Mouse (Mus musculus): ENCODE results near the gene Aifm1. TPM values are rescaled to one million over a fixed set of nuclear protein-coding genes. Genes with fewer than 3 reads are reported as not detected.
A peak's percentile ranks its signal among the peaks of the same experiment; 100 is the strongest.

The Aifm1 gene
- total RNA-seq (2014; fragmentation: Nextera tagmentation) (67.0 TPM in 2 replicates), total RNA-seq (2017) (85.6 and 97.1 TPM in 2 replicates)

- ATAC-seq (replicated peaks; ENCODE audit: poor library complexity, severe bottlenecking) = peak; percentile 99
Observed at GRCm38 (mm10) chrX:48513166-48513807, at the start of gene Aifm1. TSS of gene Aifm1 (minus strand) at chrX:48513563.

- peak; percentile 70 for ATAC-seq (replicated peaks; ENCODE audit: poor library complexity, severe bottlenecking)
Observed at GRCm38 (mm10) chrX:48532175-48532574, 18.8 kb upstream of the Aifm1 start.

GRCm38 (mm10) chrX:48526435-48526834 is 13.1 kb upstream of the Aifm1 start:
- peak; percentile 45 for ATAC-seq (replicated peaks; ENCODE audit: poor library complexity, severe bottlenecking)

GRCm38 (mm10) chrX:48525866-48526265 is 12.5 kb upstream of the Aifm1 start:
- ATAC-seq (replicated peaks; ENCODE audit: poor library complexity, severe bottlenecking) = no peak

GRCm38 (mm10) chrX:48525332-48525731 is 12.0 kb upstream of the Aifm1 start:
- peak; percentile 81 for ATAC-seq (replicated peaks; ENCODE audit: poor library complexity, severe bottlenecking)

GRCm38 (mm10) chrX:48523512-48523911 is 10.1 kb upstream of the Aifm1 start:
- ATAC-seq (replicated peaks; ENCODE audit: poor library complexity, severe bottlenecking) = peak; percentile 36

- peak; percentile 28 for ATAC-seq (replicated peaks; ENCODE audit: poor library complexity, severe bottlenecking)
Observed at GRCm38 (mm10) chrX:48521651-48522050, 8.3 kb upstream of the Aifm1 start.

GRCm38 (mm10) chrX:48519549-48520085 is 6.3 kb upstream of the Aifm1 start:
- no peak for ATAC-seq (replicated peaks; ENCODE audit: poor library complexity, severe bottlenecking)

GRCm38 (mm10) chrX:48518808-48519548 is 5.6 kb upstream of the Aifm1 start, which contains the start of gene Rab33a:
TSS of gene Rab33a (plus strand) at chrX:48519285.
- peak; percentile 25; the same call in 1 of the 2 replicates for ATAC-seq (replicated peaks; ENCODE audit: poor library complexity, severe bottlenecking)

GRCm38 (mm10) chrX:48518211-48518807 is 4.9 kb upstream of the Aifm1 start:
- peak; percentile 48 for ATAC-seq (replicated peaks; ENCODE audit: poor library complexity, severe bottlenecking)

GRCm38 (mm10) chrX:48513824-48514223 is 461 bp upstream of the Aifm1 start:
- peak; percentile 21; the same call in 1 of the 2 replicates for ATAC-seq (replicated peaks; ENCODE audit: poor library complexity, severe bottlenecking)

- no peak for ATAC-seq (replicated peaks; ENCODE audit: poor library complexity, severe bottlenecking)
Observed at GRCm38 (mm10) chrX:48493763-48494162, 19.6 kb downstream of the Aifm1 start.

GRCm38 (mm10) chrX:48481687-48482086 is 31.7 kb downstream of the Aifm1 start:
- no peak for ATAC-seq (replicated peaks; ENCODE audit: poor library complexity, severe bottlenecking)

GRCm38 (mm10) chrX:48481095-48481494 is 32.3 kb downstream of the Aifm1 start:
- peak; percentile 40; the same call in 1 of the 2 replicates for ATAC-seq (replicated peaks; ENCODE audit: poor library complexity, severe bottlenecking)

GRCm38 (mm10) chrX:48467355-48467946 is 45.9 kb downstream of the Aifm1 start:
- ATAC-seq (replicated peaks; ENCODE audit: poor library complexity, severe bottlenecking) = no peak

- no peak for ATAC-seq (replicated peaks; ENCODE audit: poor library complexity, severe bottlenecking)
Observed at GRCm38 (mm10) chrX:48466174-48466573, 47.2 kb downstream of the Aifm1 start.

GRCm38 (mm10) chrX:48464436-48464835 is 48.9 kb downstream of the Aifm1 start:
- no peak for ATAC-seq (replicated peaks; ENCODE audit: poor library complexity, severe bottlenecking)

- no peak for ATAC-seq (replicated peaks; ENCODE audit: poor library complexity, severe bottlenecking)
Observed at GRCm38 (mm10) chrX:48463636-48464035, 49.7 kb downstream of the Aifm1 start.

- ATAC-seq (replicated peaks; ENCODE audit: poor library complexity, severe bottlenecking) = peak; percentile 93
Observed at GRCm38 (mm10) chrX:48462754-48463507, 50.4 kb downstream of the Aifm1 start, which contains the start of gene Elf4. TSS of gene Elf4 (minus strand) at chrX:48463132.

GRCm38 (mm10) chrX:48462297-48462696 is 51.1 kb downstream of the Aifm1 start:
- ATAC-seq (replicated peaks; ENCODE audit: poor library complexity, severe bottlenecking) = peak; percentile 10; the same call in 1 of the 2 replicates
